ENCODE assay signal across 12 mouse cellular contexts in the genomic region with DNA sequence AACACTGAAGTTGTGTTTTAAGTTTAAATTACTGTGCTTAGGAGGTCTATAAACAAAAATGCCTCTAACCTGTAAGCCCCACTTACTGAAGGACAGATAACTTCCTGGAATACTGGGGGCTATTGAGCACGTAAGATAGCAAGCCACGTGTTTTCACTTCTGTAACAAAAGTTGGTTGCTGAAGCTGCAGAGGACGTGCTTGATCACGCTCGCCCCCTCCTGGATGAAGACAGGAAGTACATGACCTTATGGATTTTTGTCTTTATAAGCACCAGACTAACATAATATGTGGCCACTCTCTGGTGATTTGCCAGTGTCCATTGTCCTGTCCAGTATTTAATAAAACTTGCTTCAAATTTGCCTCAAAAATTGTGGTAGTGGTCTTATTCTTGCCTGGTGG. TPM values are rescaled to one million over a fixed set of nuclear protein-coding genes. Genes with fewer than 3 reads are reported as not detected.
DNase-seq lines count a peak whose midpoint lies in the region; ATAC-seq and TF ChIP-seq lines count a peak whose summit lies in the region.
"Had no signal": no experiment of that assay in that cellular context is flagged by ENCODE, and none has a peak within 500 bp of the region (broad histone marks: within the 10 kb centered on the region; RNA-seq: fewer than 3 reads in every experiment).

No protein-coding gene starts in this region.

- no peak overlapping the region for H3K4me3 ChIP-seq in cerebellum, adult 2 months (replicated peaks; ENCODE audit: insufficient read depth, low read depth, low read length)
- no peak overlapping the region for H3K4me3 ChIP-seq in lung, postnatal 0 days (ENCODE audit: low read depth, low read length)
- H3K4me3 ChIP-seq in bone marrow, adult 2 months (replicated peaks; ENCODE audit: control insufficient read depth, low read depth, low read length): no peak overlapping the region
- H3K4me3 ChIP-seq: embryonic facial prominence, embryonic 13.5 days; heart, embryonic 10.5 days had no signal

- H3K36me3 ChIP-seq in lung, postnatal 0 days (ENCODE audit: insufficient read depth, low read length): no peaks in the 10 kb centered on the region
- H3K36me3 ChIP-seq: embryonic facial prominence, embryonic 13.5 days; heart, embryonic 10.5 days had no signal

- no peak overlapping the region for H3K9ac ChIP-seq in lung, postnatal 0 days (replicated peaks; ENCODE audit: low read depth)
- H3K9ac ChIP-seq: embryonic facial prominence, embryonic 13.5 days had no signal

- no peak for ATAC-seq in lung, postnatal 0 days
- ATAC-seq in megakaryocyte, adult 5-6 weeks (ENCODE audit: poor library complexity, severe bottlenecking): peak; percentile 63

- TF ChIP-seq EP300 in lung, postnatal 0 days (IDR thresholded peaks at IDR 0.05): no peak

- no peak overlapping the region for H3K4me2 ChIP-seq in lung, postnatal 0 days (replicated peaks; ENCODE audit: low read depth, low read length)
- H3K4me2 ChIP-seq: embryonic facial prominence, embryonic 13.5 days had no signal

- no peaks in the 10 kb centered on the region for H3K4me1 ChIP-seq in cerebellum, adult 2 months (ENCODE audit: control insufficient read depth, insufficient read depth, low read length)
- H3K4me1 ChIP-seq in lung, postnatal 0 days (ENCODE audit: insufficient read depth, low read depth, low read length): no peaks in the 10 kb centered on the region
- peaks cover 3% of the 10 kb centered on the region; the same call in 1 of the 2 replicates for H3K4me1 ChIP-seq in bone marrow, adult 2 months (ENCODE audit: control insufficient read depth, insufficient read depth, low read length)
- H3K4me1 ChIP-seq: embryonic facial prominence, embryonic 13.5 days had no signal

- WGBS in cerebellum, adult 2 months: 54% methylated on average over 5 of the region's 5 CpGs
- WGBS in lung, postnatal 0 days: 61% methylated on average over 5 of the region's 5 CpGs
- WGBS in bone marrow, adult 2 months: 65% methylated on average over 5 of the region's 5 CpGs

- no peaks in the 10 kb centered on the region for H3K27me3 ChIP-seq in cerebellum, adult 2 months (ENCODE audit: control insufficient read depth, insufficient read depth, low read length)
- no peaks in the 10 kb centered on the region for H3K27me3 ChIP-seq in lung, postnatal 0 days (replicated peaks; ENCODE audit: insufficient read depth, low read length)
- H3K27me3 ChIP-seq: embryonic facial prominence, embryonic 13.5 days had no signal

- H3K27ac ChIP-seq in cerebellum, adult 2 months (ENCODE audit: insufficient read depth, low read length): no peak overlapping the region
- H3K27ac ChIP-seq in lung, postnatal 0 days (ENCODE audit: low read length): no peak overlapping the region
- no peak overlapping the region for H3K27ac ChIP-seq in bone marrow, adult 2 months (ENCODE audit: control insufficient read depth, insufficient read depth, low read depth, low read length, poor library complexity)
- H3K27ac ChIP-seq: embryonic facial prominence, embryonic 13.5 days; heart, embryonic 10.5 days had no signal

- no peak for TF ChIP-seq POLR2A in cerebellum, adult 2 months (IDR thresholded peaks at IDR 0.05; ENCODE audit: borderline replicate concordance, insufficient read depth, low read length)
- TF ChIP-seq POLR2A in bone marrow, adult 2 months (IDR thresholded peaks at IDR 0.05; ENCODE audit: borderline replicate concordance, control insufficient read depth, low read depth, low read length): no peak

- DNase-seq in cerebellum, adult 2 months: no peak
- no peak for DNase-seq in cerebellum, adult 11-12 months
- DNase-seq in lung, postnatal 0 days (ENCODE audit: low spot score): no peak
- DNase-seq in lung, adult 18-20 months: no peak
- DNase-seq in neural tube, embryonic 10.5 days (ENCODE audit: extremely low spot score, low spot score): no peak
- no peak for DNase-seq in adrenal gland, adult 8-10 months
- DNase-seq: kidney, postnatal 25 days; lung, postnatal 10 days had no signal

- TF ChIP-seq CTCF in cerebellum, adult 2 months (IDR thresholded peaks at IDR 0.05; ENCODE audit: borderline replicate concordance, insufficient read depth, low read depth, low read length): peak; percentile 66
- peak; percentile 49 for TF ChIP-seq CTCF in lung, postnatal 0 days (IDR thresholded peaks at IDR 0.05)
- TF ChIP-seq CTCF in bone marrow, adult 2 months (IDR thresholded peaks at IDR 0.05; ENCODE audit: control insufficient read depth, insufficient read depth, low read length): peak; percentile 76

- no peaks in the 10 kb centered on the region for H3K9me3 ChIP-seq in lung, postnatal 0 days (ENCODE audit: low read length)

RNA-seq across cellular contexts. Expression of a gene that starts 20.4 kb away (rescaled TPM):
- 1.1 and 2.2 TPM in 2 replicates for polyA plus RNA-seq in cerebellum, adult 2 months (2012; rRNA removed)
- 43.5 and 49.0 TPM in 2 replicates for polyA plus RNA-seq in lung, postnatal 0 days (2015; fragmentation: Nextera tagmentation; extraction: Ambion mirVana)
- 9.2 and 10.4 TPM in 2 replicates for polyA plus RNA-seq in bone marrow, adult 2 months (2011; ENCODE audit: insufficient read depth, insufficient read length, low replicate concordance, missing spikeins)
- 3.7 and 8.9 TPM in 2 replicates for total RNA-seq in megakaryocyte, adult 5-6 weeks (2015)
- 4.3 and 11.1 TPM in 2 replicates for total RNA-seq in megakaryocyte, adult 5-6 weeks (2017)
- total RNA-seq in adrenal gland, adult 8-10 months (2022): 10 to 100 TPM in 2 of 4 experiments, 1 to 10 TPM in 2; 5.4 to 12.8 (median 9.8) TPM

RNA-seq across cellular contexts. Expression of a gene that starts 39.6 kb away (rescaled TPM):
- polyA plus RNA-seq in cerebellum, adult 2 months (2012; rRNA removed): 62.8 and 63.1 TPM in 2 replicates
- 47.7 and 54.2 TPM in 2 replicates for polyA plus RNA-seq in lung, postnatal 0 days (2015; fragmentation: Nextera tagmentation; extraction: Ambion mirVana)
- 48.1 and 88.3 TPM in 2 replicates for polyA plus RNA-seq in bone marrow, adult 2 months (2011; ENCODE audit: insufficient read depth, insufficient read length, low replicate concordance, missing spikeins)
- 77.9 and 85.2 TPM in 2 replicates for total RNA-seq in megakaryocyte, adult 5-6 weeks (2015)
- 137 and 138 TPM in 2 replicates for total RNA-seq in megakaryocyte, adult 5-6 weeks (2017)
- 10 to 100 TPM; 49.1 to 60.0 (median 53.9) TPM for total RNA-seq in adrenal gland, adult 8-10 months (2022)

RNA-seq across cellular contexts. Expression of a gene that starts 58.7 kb away (rescaled TPM):
- polyA plus RNA-seq in cerebellum, adult 2 months (2012; rRNA removed): 0.49 and 1.6 TPM in 2 replicates
- polyA plus RNA-seq in lung, postnatal 0 days (2015; fragmentation: Nextera tagmentation; extraction: Ambion mirVana): 11.3 and 16.1 TPM in 2 replicates
- 633 and 1,953 TPM in 2 replicates for polyA plus RNA-seq in bone marrow, adult 2 months (2011; ENCODE audit: insufficient read depth, insufficient read length, low replicate concordance, missing spikeins)
- 1,347 and 1,763 TPM in 2 replicates for total RNA-seq in megakaryocyte, adult 5-6 weeks (2015)
- total RNA-seq in megakaryocyte, adult 5-6 weeks (2017): 1,568 and 2,380 TPM in 2 replicates
- 1 to 10 TPM in 3 of 4 experiments, under 1 TPM in 1; 0.87 to 3.2 (median 2.0) TPM for total RNA-seq in adrenal gland, adult 8-10 months (2022)

Comparison
In these comparisons a context has a peak if more than half of its experiments do, and no peak if none do; other contexts are left out.
1. RNA of a gene that starts 58.7 kb away (polyA plus RNA-seq): 633 to 1,953 TPM in bone marrow, adult 2 months; 11.3 to 16.1 TPM in lung, postnatal 0 days and 0.49 to 1.6 TPM in cerebellum, adult 2 months; every median in the first group is over 10 times any median in the second.
2. Peak in every context shown above with its lines, with median percentiles within 50 percentile points of each other: CTCF ChIP-seq.